8 mouse cellular contexts compared by ENCODE assay signal in genomic region chr6:83108762-83109668, GRCm38 (mm10). TPM values are rescaled to one million over a fixed set of nuclear protein-coding genes. Genes with fewer than 3 reads are reported as not detected.
DNase-seq lines count a peak whose midpoint lies in the region; ATAC-seq and TF ChIP-seq lines count a peak whose summit lies in the region.

Gene Mrpl53 (plus strand): TSS chr6:83109040.

- H3K9me3 ChIP-seq in ES-Bruce4 (replicated peaks; ENCODE audit: control insufficient read depth, insufficient read depth, low read length, poor library complexity, severe bottlenecking) = no peaks in the 10 kb centered on the region
- H3K9me3 ChIP-seq in lung, embryonic 15.5 days = no peaks in the 10 kb centered on the region

- peak within 1 kb of the TSS; percentile 81 for H3K4me3 ChIP-seq in ES-Bruce4 (ENCODE audit: low read depth, low read length)
- peak within 1 kb of the TSS; percentile 79 for H3K4me3 ChIP-seq in cerebellum, adult 2 months (replicated peaks; ENCODE audit: insufficient read depth, low read depth, low read length)
- peak within 1 kb of the TSS; percentile 95 for H3K4me3 ChIP-seq in lung, embryonic 15.5 days
- peak within 1 kb of the TSS; percentile 65 for H3K4me3 ChIP-seq in olfactory bulb, adult 2 months (ENCODE audit: insufficient read depth, low read depth, low read length)

- H3K9ac ChIP-seq in ES-Bruce4 (ENCODE audit: low read depth, poor library complexity, severe bottlenecking) = peak within 1 kb of the TSS; percentile 68
- H3K9ac ChIP-seq in lung, embryonic 15.5 days = peak within 1 kb of the TSS; percentile 88

- H3K4me2 ChIP-seq in lung, embryonic 15.5 days = peak within 1 kb of the TSS; percentile 88

- WGBS in cerebellum, adult 2 months = under 1% methylated on average over 76 of the region's 76 CpGs
- WGBS in lung, embryonic 15.5 days = under 1% methylated on average over 76 of the region's 76 CpGs
- whole genome bisulfite sequencing in olfactory bulb, adult 2 months = under 1% methylated on average over 76 of the region's 76 CpGs

- DNase-seq in cerebellum, adult 2 months = peak; percentile 84 to 89
- peak; percentile 60 for DNase-seq in forelimb bud, embryonic 11.5 days (ENCODE audit: low read depth, low spot score)
- peak; percentile 87 for DNase-seq in heart, postnatal 4 days
- peak; percentile 73 to 78 for DNase-seq in layer of hippocampus, adult 8-10 months (ENCODE audit: low spot score in 2 of 2)
- peak; percentile 83 for DNase-seq in testis, postnatal 14 days (ENCODE audit: low spot score)

- peak; percentile 91 for ATAC-seq in lung, embryonic 15.5 days (ENCODE audit: borderline replicate concordance, extremely low read depth, low FRiP score, low TSS enrichment)

- no peaks in the 10 kb centered on the region for H3K4me1 ChIP-seq in ES-Bruce4 (ENCODE audit: control insufficient read depth, insufficient read depth, low read length)
- H3K4me1 ChIP-seq in cerebellum, adult 2 months (ENCODE audit: control insufficient read depth, insufficient read depth, low read length) = peaks cover 6% of the 10 kb centered on the region; the same call in 1 of the 2 replicates
- H3K4me1 ChIP-seq in lung, embryonic 15.5 days = peaks cover 20% of the 10 kb centered on the region
- peaks cover 9% of the 10 kb centered on the region for H3K4me1 ChIP-seq in olfactory bulb, adult 2 months (ENCODE audit: control insufficient read depth, insufficient read depth, low read length)

- TF ChIP-seq EP300 in ES-Bruce4 (IDR thresholded peaks at IDR 0.05; ENCODE audit: insufficient read depth, low read depth, low read length) = no peak

- TF ChIP-seq CTCF in ES-Bruce4 (IDR thresholded peaks at IDR 0.05; ENCODE audit: low read depth, low read length) = no peak
- no peak; the same call in 1 of the 2 replicates for TF ChIP-seq CTCF in cerebellum, adult 2 months (IDR thresholded peaks at IDR 0.05; ENCODE audit: borderline replicate concordance, insufficient read depth, low read depth, low read length)
- TF ChIP-seq CTCF in olfactory bulb, adult 2 months (IDR thresholded peaks at IDR 0.05; ENCODE audit: insufficient read depth, low read depth, low read length) = no peak

- TF ChIP-seq POLR2A in ES-Bruce4 (IDR thresholded peaks at IDR 0.05; ENCODE audit: insufficient read depth, low read length) = peak; percentile 47
- peak; percentile 94 for TF ChIP-seq POLR2A in cerebellum, adult 2 months (IDR thresholded peaks at IDR 0.05; ENCODE audit: borderline replicate concordance, insufficient read depth, low read length)
- peak; percentile 80; the same call in 1 of the 2 replicates for TF ChIP-seq POLR2A in olfactory bulb, adult 2 months (IDR thresholded peaks at IDR 0.05; ENCODE audit: insufficient read depth, low read depth, low read length)

- no peaks in the 10 kb centered on the region for H3K36me3 ChIP-seq in ES-Bruce4 (ENCODE audit: control insufficient read depth, insufficient read depth, low read length, poor library complexity, severe bottlenecking)
- H3K36me3 ChIP-seq in lung, embryonic 15.5 days = 0 out of 2 replicates have a peak, but pooled peaks cover 15% of the 10 kb centered on the region

- no peak within 1 kb of the TSS for H3K27ac ChIP-seq in ES-Bruce4 (ENCODE audit: insufficient read depth, low read length)
- peak within 1 kb of the TSS; percentile 83 for H3K27ac ChIP-seq in cerebellum, adult 2 months (ENCODE audit: insufficient read depth, low read length)
- H3K27ac ChIP-seq in lung, embryonic 15.5 days = peak within 1 kb of the TSS; percentile 75
- peak within 1 kb of the TSS; percentile 88 for H3K27ac ChIP-seq in olfactory bulb, adult 2 months (ENCODE audit: insufficient read depth, low read depth, low read length)

- no peaks in the 10 kb centered on the region for H3K27me3 ChIP-seq in ES-Bruce4 (ENCODE audit: control insufficient read depth, insufficient read depth, low read length, poor library complexity, severe bottlenecking)
- no peaks in the 10 kb centered on the region for H3K27me3 ChIP-seq in cerebellum, adult 2 months (ENCODE audit: control insufficient read depth, insufficient read depth, low read length)
- no peaks in the 10 kb centered on the region for H3K27me3 ChIP-seq in lung, embryonic 15.5 days

RNA-seq across cellular contexts. Expression of gene Mrpl53, which starts in this region (rescaled TPM):
- 29.5 and 36.4 TPM in 2 replicates for polyA plus RNA-seq in ES-Bruce4 (2011; ENCODE audit: insufficient read depth, insufficient read length, low read depth, missing spikeins)
- polyA plus RNA-seq in cerebellum, adult 2 months (2012; rRNA removed) = 109 and 114 TPM in 2 replicates
- 100 to 1,000 TPM; 105 to 120 TPM for total RNA-seq in heart, postnatal 4 days (2021)
- 10 to 100 TPM; 52.2 to 63.0 (median 61.9) TPM for total RNA-seq in layer of hippocampus, adult 8-10 months (2022)
- polyA plus RNA-seq in lung, embryonic 15.5 days (2015; fragmentation: Nextera tagmentation; extraction: Ambion mirVana) = 128 and 145 TPM in 2 replicates
- not detected in 2 replicates for polyA plus RNA-seq in olfactory bulb, adult 2 months (2012; ENCODE audit: insufficient read depth, insufficient read length, low replicate concordance, missing spikeins)
